Mouse (Mus musculus) adipocyte (in vitro differentiated cells): ENCODE results near the gene Zfp747.
"Not testable (repeated sequence)": the region's sequence is repeated elsewhere in the genome, so short reads cannot be mapped to it uniquely, and the experiment has no call there.

Experiments used
- DNase-seq: peaks from one replicate; pipeline ENCODE4 v3.0.0-alpha.2; 2016; ENCODE audit warnings: low spot score

The Zfp747 gene

GRCm38 (mm10) chr7:127371213-127371612 lies 4.6 kb downstream of the Zfp747 start:
- DNase-seq, result no peak

GRCm38 (mm10) chr7:127366249-127366648 lies 9.6 kb downstream of the Zfp747 start:
- no peak for DNase-seq

GRCm38 (mm10) chr7:127364166-127364565 lies 11.7 kb downstream of the Zfp747 start:
- DNase-seq, result no peak

GRCm38 (mm10) chr7:127363475-127363921 lies 12.4 kb downstream of the Zfp747 start:
- no peak for DNase-seq

GRCm38 (mm10) chr7:127362418-127362817 lies 13.4 kb downstream of the Zfp747 start:
- peak; percentile 52 for DNase-seq

- DNase-seq, result no peak
Measured at GRCm38 (mm10) chr7:127361449-127361848, 14.4 kb downstream of the Zfp747 start.

GRCm38 (mm10) chr7:127360265-127360664 lies 15.6 kb downstream of the Zfp747 start:
- DNase-seq, result no peak

- DNase-seq, result no peak
Measured at GRCm38 (mm10) chr7:127358472-127358871, 17.4 kb downstream of the Zfp747 start.

- peak; percentile 65 for DNase-seq
Measured at GRCm38 (mm10) chr7:127357871-127358270, 18.0 kb downstream of the Zfp747 start.

- DNase-seq, result no peak
Measured at GRCm38 (mm10) chr7:127355796-127356195, 20.1 kb downstream of the Zfp747 start.

GRCm38 (mm10) chr7:127351230-127352004 lies 24.4 kb downstream of the Zfp747 start:
- peak; percentile 71 for DNase-seq

- DNase-seq, result no peak
Measured at GRCm38 (mm10) chr7:127346676-127347075, 29.2 kb downstream of the Zfp747 start.

GRCm38 (mm10) chr7:127345512-127346325 lies 30.1 kb downstream of the Zfp747 start, which contains the start of gene Zfp768:
Gene Zfp768 (minus strand): TSS chr7:127345589.
- peak; percentile 89 for DNase-seq

- no peak for DNase-seq
Measured at GRCm38 (mm10) chr7:127345092-127345491, 30.8 kb downstream of the Zfp747 start.

- DNase-seq, result peak; percentile 16
Measured at GRCm38 (mm10) chr7:127344371-127344770, 31.5 kb downstream of the Zfp747 start.

GRCm38 (mm10) chr7:127343351-127344019 lies 32.4 kb downstream of the Zfp747 start:
- no peak for DNase-seq

- DNase-seq, result no peak
Measured at GRCm38 (mm10) chr7:127342888-127343287, 33.0 kb downstream of the Zfp747 start.

- DNase-seq, result peak; percentile 22
Measured at GRCm38 (mm10) chr7:127342332-127342731, 33.5 kb downstream of the Zfp747 start.

- DNase-seq, result not testable (repeated sequence)
Measured at GRCm38 (mm10) chr7:127341861-127342260, 34.0 kb downstream of the Zfp747 start.

GRCm38 (mm10) chr7:127341356-127341755 lies 34.5 kb downstream of the Zfp747 start:
- no peak for DNase-seq

GRCm38 (mm10) chr7:127337636-127338035 lies 38.2 kb downstream of the Zfp747 start:
- no peak for DNase-seq

- DNase-seq, result no peak
Measured at GRCm38 (mm10) chr7:127335604-127336003, 40.2 kb downstream of the Zfp747 start.
